Mouse (Mus musculus) left cerebral cortex, postnatal 36 days (tissue): Measurements from ENCODE around the gene Tmem144. TPM values are rescaled to one million over a fixed set of nuclear protein-coding genes. Genes with fewer than 3 reads are reported as not detected.

ENCODE experiments used
- total RNA-seq, 2 experiments: library from RNA; stranded (reverse); gene quantifications; 2 replicates each; pipeline ENCODE4 v1.2.3; 2021

Tmem144 gene
- total RNA-seq, 2 experiments from 2014 or later, result 10.6 to 12.4 TPM

Other genes with a start within 250 kb of the Tmem144 start
- 1 to 10 TPM; 1.4 to 1.5 TPM for gene 4930579G24Rik, start 223.7 kb downstream of the Tmem144 start, total RNA-seq
- gene Etfdh, start 223.3 kb downstream of the Tmem144 start, total RNA-seq, result 10 to 100 TPM; 23.5 to 27.4 TPM
- 10 to 100 TPM; 14.6 to 18.2 TPM for gene Rxfp1, start 114.9 kb downstream of the Tmem144 start, total RNA-seq
- 10 to 100 TPM in 1 of 2 experiments, 1 to 10 TPM in 1; 7.4 to 11.2 TPM for gene Fam198b, start 31.8 kb upstream of the Tmem144 start, total RNA-seq